Mouse (Mus musculus): ENCODE data around the gene H2-Eb1.

GRCm38 (mm10) chr17:34291609-34292008, 14.1 kb upstream of the H2-Eb1 start:
- TF ChIP-seq CTCF (conservative IDR thresholded peaks at IDR 0.05; ENCODE audit: insufficient read depth, insufficient read length, low read depth, low read length) = no peak
- TF ChIP-seq POLR2A (IDR thresholded peaks at IDR 0.05; ENCODE audit: low read depth, low read length) = no peak

All from kidney, adult 2 months (tissue).